Mouse (Mus musculus) limb, embryonic 11.5 days (tissue): ENCODE data around the gene Iqschfp. TPM values are rescaled to one million over a fixed set of nuclear protein-coding genes. Genes with fewer than 3 reads are reported as not detected.

ENCODE experiments used
- ATAC-seq: fragments of 200-750 bp; cut with Nextera tagmentation; 2 replicates; pipeline ENCODE4 v1.8.0; 2017; ENCODE audit warnings: low read depth; ENCODE audit not compliant: insufficient number of reproducible peaks, low FRiP score, low TSS enrichment
- DNase-seq: peaks from one replicate; pipeline ENCODE4 v3.0.0-alpha.2; 2015; ENCODE audit warnings: low spot score
- H3K27ac ChIP-seq: fragments of 300-500 bp; sonication (generic); replicated peaks from 2 replicates; pipeline ENCODE4 v1.5.1; 2014; ENCODE audit warnings: low read depth, mild to moderate bottlenecking, low read length
- H3K27me3 ChIP-seq: fragments of 300-500 bp; sonication (generic); 2 replicates; pipeline ENCODE4 v1.6.1; 2014; ENCODE audit warnings: mild to moderate bottlenecking, low read length, mixed read lengths; ENCODE audit not compliant: control insufficient read depth, insufficient read depth
- H3K36me3 ChIP-seq: fragments of 300-500 bp; sonication (generic); 2 replicates; pipeline ENCODE4 v1.6.1; 2014; ENCODE audit warnings: mild to moderate bottlenecking, low read length, moderate library complexity, mixed read lengths; ENCODE audit not compliant: control insufficient read depth, insufficient read depth
- H3K4me1 ChIP-seq: fragments of 300-500 bp; sonication (generic); 2 replicates; pipeline ENCODE4 v1.6.1; 2014; ENCODE audit warnings: low read length, mixed read lengths; ENCODE audit not compliant: control insufficient read depth, insufficient read depth
- H3K4me2 ChIP-seq: fragments of 300-500 bp; sonication (generic); 2 replicates; pipeline ENCODE4 v1.6.1; 2014; ENCODE audit warnings: low read depth, mild to moderate bottlenecking, moderate library complexity; ENCODE audit not compliant: severe bottlenecking
- H3K4me3 ChIP-seq: fragments of 300-500 bp; sonication (generic); 2 replicates; pipeline ENCODE4 v1.5.1; 2014; ENCODE audit warnings: low read depth, low read length
- H3K9ac ChIP-seq: fragments of 300-500 bp; sonication (generic); 2 replicates; pipeline ENCODE4 v1.6.1; 2014; ENCODE audit warnings: mild to moderate bottlenecking, low read length
- H3K9me3 ChIP-seq: fragments of 300-500 bp; sonication (generic); 2 replicates; pipeline ENCODE4 v1.6.1; 2016; ENCODE audit warnings: low read length; ENCODE audit not compliant: control insufficient read depth
- WGBS: fragments of 180-500 bp; shearing (Covaris S2); extraction: QIAGEN DNeasy Blood & Tissue Kit; methylation state at CpG from one replicate; pipeline ENCODE4 v1.1.7; 2014; 5-methylcytosine and 5-hydroxymethylcytosine counted together
- polyA plus RNA-seq: library from polyadenylated mRNA; unstranded; fragments of >200 nt; fragmentation: Nextera tagmentation; extraction: Ambion mirVana; gene quantifications from 2 replicates; pipeline ENCODE4 v1.2.1, GENCODE M21; 2014

The Iqschfp gene
- polyA plus RNA-seq, 1 experiment from 2014 or later = 0.56 TPM

DNA sequence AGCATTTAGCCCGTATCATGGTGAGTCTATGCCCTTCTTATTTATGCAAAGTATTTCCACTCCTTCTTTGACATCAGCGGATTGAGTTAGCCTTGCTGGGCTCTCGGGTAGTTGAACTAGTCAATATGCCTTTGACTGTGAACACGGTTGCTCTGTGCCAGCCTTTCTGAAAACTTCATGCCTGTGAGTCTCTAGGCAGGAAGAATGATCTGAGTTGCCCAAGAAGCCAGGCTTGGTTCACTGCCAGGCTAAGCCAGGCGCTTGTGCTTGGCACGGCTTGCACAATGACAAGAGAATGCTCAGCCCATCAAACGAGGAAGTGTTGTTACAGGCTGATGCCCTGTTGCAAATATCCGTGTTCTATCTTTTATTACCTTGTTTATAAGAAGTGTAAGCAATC is 671.9 kb downstream of the Iqschfp start:
- H3K4me3 ChIP-seq = no peak overlapping the region
- no peak overlapping the region for H3K27ac ChIP-seq
- H3K4me2 ChIP-seq = no peak overlapping the region
- no peaks in the 10 kb centered on the region for H3K27me3 ChIP-seq
- H3K9me3 ChIP-seq = no peaks in the 10 kb centered on the region
- ATAC-seq = no peak
- peaks cover 3% of the 10 kb centered on the region for H3K4me1 ChIP-seq
- WGBS = 86% methylated on average over 8 of the region's 8 CpGs
- DNase-seq = no peak
- no peak overlapping the region for H3K9ac ChIP-seq
- H3K36me3 ChIP-seq = no peaks in the 10 kb centered on the region

DNA sequence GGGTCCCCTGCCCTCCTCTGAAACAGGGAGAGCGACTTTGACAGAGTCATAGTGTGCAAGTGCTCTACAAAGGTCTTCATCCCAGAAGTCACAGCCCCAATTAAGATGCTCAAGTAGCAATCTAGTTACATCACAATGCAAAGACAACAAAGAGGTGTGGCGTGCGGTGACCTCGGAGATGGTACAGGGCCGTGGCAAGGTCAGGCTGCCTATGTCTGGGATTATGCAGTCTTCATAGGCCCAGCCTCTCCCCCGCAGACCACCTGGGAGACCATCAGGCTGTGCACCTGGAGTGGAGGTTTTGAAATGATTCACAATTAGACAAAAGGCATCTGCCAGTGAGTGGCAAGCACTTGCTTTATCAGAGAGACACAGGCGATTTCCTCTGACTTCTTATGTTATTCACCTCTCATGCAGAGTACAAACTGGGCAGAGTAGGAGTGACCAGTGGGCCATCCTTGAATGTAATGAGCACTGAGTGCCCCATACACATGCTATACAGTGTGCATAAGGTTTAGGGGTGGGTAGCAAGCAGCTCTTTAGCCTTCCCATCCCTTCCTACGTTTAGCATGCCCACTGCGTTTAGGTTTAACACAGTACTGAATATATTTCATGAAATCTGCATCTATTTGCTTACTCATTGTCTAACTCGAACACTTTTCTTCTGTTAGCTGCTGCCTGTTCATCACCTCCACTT is 673.1 kb downstream of the Iqschfp start:
- no peak for DNase-seq
- Histone ChIP-seq H3K27me3 (no peaks in the 10 kb centered on the region), H3K4me3 (no peak overlapping the region), H3K9me3 (no peaks in the 10 kb centered on the region), H3K36me3 (no peaks in the 10 kb centered on the region), H3K27ac (no peak overlapping the region), H3K9ac (no peak overlapping the region), H3K4me2 (no peak overlapping the region), H3K4me1 (peaks cover 3% of the 10 kb centered on the region)
- WGBS = 84% methylated on average over 10 of the region's 10 CpGs
- no peak for ATAC-seq

GRCm38 (mm10) chr3:68565675-68566055 is 673.6 kb downstream of the Iqschfp start:
- Histone ChIP-seq H3K27ac (no peak overlapping the region), H3K9ac (no peak overlapping the region), H3K4me2 (no peak overlapping the region), H3K9me3 (no peaks in the 10 kb centered on the region), H3K27me3 (no peaks in the 10 kb centered on the region), H3K4me1 (peaks cover 3% of the 10 kb centered on the region), H3K36me3 (no peaks in the 10 kb centered on the region), H3K4me3 (no peak overlapping the region)
- no peak for DNase-seq
- no peak for ATAC-seq
- WGBS = 63% methylated on average over 4 of the region's 4 CpGs

GRCm38 (mm10) chr3:68567581-68567980 is 675.5 kb downstream of the Iqschfp start:
- DNase-seq = no peak
- no peaks in the 10 kb centered on the region for H3K27me3 ChIP-seq
- H3K9me3 ChIP-seq = no peaks in the 10 kb centered on the region
- 83% methylated on average over 7 of the region's 7 CpGs for WGBS
- H3K9ac ChIP-seq = no peak overlapping the region
- no peak overlapping the region for H3K27ac ChIP-seq
- H3K4me1 ChIP-seq = peaks cover 10% of the 10 kb centered on the region
- H3K36me3 ChIP-seq = no peaks in the 10 kb centered on the region
- ATAC-seq = no peak
- H3K4me2 ChIP-seq = no peak overlapping the region
- no peak overlapping the region for H3K4me3 ChIP-seq

DNA sequence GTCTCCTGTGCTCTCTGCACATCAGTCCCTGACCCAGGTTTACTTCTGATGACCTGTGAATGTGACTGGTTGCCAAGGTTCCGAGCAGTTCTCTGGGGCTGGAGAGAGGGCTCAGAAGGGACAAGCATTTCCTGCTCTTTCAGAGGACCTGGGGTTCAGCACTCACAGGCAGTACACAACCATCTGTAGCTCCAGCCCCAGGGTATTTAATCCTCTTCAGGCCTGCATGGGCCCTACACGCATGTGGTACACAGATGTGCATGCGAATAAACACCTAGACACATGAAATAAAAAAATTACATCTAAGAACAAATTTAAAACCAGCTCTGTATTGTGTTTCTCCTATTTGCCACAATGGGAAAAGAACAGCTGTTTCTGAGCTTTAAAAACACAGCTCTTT is 676.1 kb downstream of the Iqschfp start:
- Histone ChIP-seq H3K9me3 (no peaks in the 10 kb centered on the region), H3K4me1 (peaks cover 13% of the 10 kb centered on the region), H3K27ac (peak overlapping the region; percentile 75; the same call in 1 of the 2 replicates), H3K4me3 (no peak overlapping the region), H3K27me3 (no peaks in the 10 kb centered on the region), H3K9ac (no peak overlapping the region), H3K4me2 (no peak overlapping the region), H3K36me3 (no peaks in the 10 kb centered on the region)
- peak; percentile 60 for DNase-seq
- WGBS = 50% methylated on average over 3 of the region's 3 CpGs
- peak; percentile 78 for ATAC-seq

- Histone ChIP-seq H3K4me2 (no peak overlapping the region), H3K4me1 (peaks cover 17% of the 10 kb centered on the region), H3K4me3 (no peak overlapping the region), H3K27me3 (no peaks in the 10 kb centered on the region), H3K9ac (no peak overlapping the region), H3K9me3 (no peaks in the 10 kb centered on the region), H3K27ac (peak overlapping the region; percentile 75; the same call in 1 of the 2 replicates), H3K36me3 (no peaks in the 10 kb centered on the region)
- peak; percentile 42 for DNase-seq
- WGBS = 45% methylated on average over 7 of the region's 7 CpGs
- ATAC-seq = no peak
Measured at GRCm38 (mm10) chr3:68568716-68569115, 676.7 kb downstream of the Iqschfp start.

GRCm38 (mm10) chr3:68570319-68570718 is 678.3 kb downstream of the Iqschfp start:
- no peak for ATAC-seq
- no peak overlapping the region for H3K9ac ChIP-seq
- H3K4me2 ChIP-seq = no peak overlapping the region
- H3K36me3 ChIP-seq = no peaks in the 10 kb centered on the region
- H3K9me3 ChIP-seq = no peaks in the 10 kb centered on the region
- no peaks in the 10 kb centered on the region for H3K27me3 ChIP-seq
- H3K4me1 ChIP-seq = peaks cover 21% of the 10 kb centered on the region
- no peak overlapping the region for H3K27ac ChIP-seq
- 80% methylated on average over 4 of the region's 4 CpGs for WGBS
- no peak overlapping the region for H3K4me3 ChIP-seq
- DNase-seq = no peak

- Histone ChIP-seq H3K4me1 (peaks cover 36% of the 10 kb centered on the region), H3K27me3 (no peaks in the 10 kb centered on the region), H3K4me2 (peak overlapping the region; percentile 65), H3K9ac (peak overlapping the region; percentile 53), H3K36me3 (no peaks in the 10 kb centered on the region), H3K9me3 (no peaks in the 10 kb centered on the region), H3K27ac (no peak overlapping the region; the same call in 1 of the 2 replicates), H3K4me3 (peak overlapping the region; percentile 26)
- ATAC-seq = peak; percentile 65
- 15% methylated on average over 28 of the region's 28 CpGs for WGBS
- DNase-seq = peak; percentile 72
Measured at GRCm38 (mm10) chr3:68572249-68573225, 680.5 kb downstream of the Iqschfp start.
